Mouse (Mus musculus): Measurements from ENCODE around the gene Ppp1r13b. TPM values are rescaled to one million over a fixed set of nuclear protein-coding genes. Genes with fewer than 3 reads are reported as not detected.

Gene Ppp1r13b
- polyA plus RNA-seq, 1 experiment from 2014 or later: 18.3 TPM

DNA sequence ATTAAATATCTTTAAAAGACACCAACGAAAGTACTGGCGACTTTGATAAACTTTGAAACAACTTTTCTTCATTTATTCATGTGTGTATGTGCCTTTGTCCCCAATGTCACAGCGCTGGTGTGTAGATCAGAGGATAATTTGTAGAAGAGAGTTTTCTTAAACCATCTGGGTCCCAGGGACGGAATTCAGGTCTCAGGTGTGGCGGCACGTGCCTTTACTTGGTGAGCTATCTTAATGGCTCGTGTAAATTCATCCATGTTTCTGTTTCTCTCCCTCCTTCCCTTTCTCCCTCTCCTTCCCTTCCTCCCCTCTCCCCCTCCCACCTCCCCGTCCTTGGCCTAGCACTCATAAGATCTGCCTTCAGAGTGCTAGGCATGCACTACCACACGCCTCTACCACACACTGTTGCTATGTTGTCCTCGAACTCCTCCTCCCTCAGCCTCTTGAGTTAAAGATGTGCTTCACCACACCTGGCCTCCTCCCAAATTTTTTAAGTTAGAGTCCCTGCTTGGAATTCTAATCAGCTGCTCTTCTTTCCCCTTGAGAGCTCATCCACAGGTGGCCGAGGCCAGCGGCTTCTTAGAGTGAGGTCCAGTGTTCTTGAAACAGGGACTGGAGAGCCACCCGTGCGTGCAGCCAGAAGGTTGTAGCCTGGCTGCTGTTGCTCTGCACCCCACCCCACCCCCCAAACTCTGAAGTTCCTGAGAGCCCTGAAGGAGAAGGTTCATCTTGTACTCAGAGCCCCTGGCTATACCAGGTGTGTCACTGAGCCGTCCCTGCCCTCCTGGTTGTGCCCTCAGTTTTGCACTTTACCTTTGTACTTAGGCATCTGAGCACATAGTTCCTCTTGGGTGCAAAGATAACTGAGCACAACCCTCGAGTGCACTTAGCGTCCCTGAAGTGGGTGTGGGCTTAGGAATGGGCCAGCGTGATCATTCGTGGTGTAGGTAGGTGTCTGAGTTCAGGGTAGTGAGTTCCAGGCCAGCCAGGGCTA, 92.8 kb downstream of the Ppp1r13b start:
- Histone ChIP-seq H3K4me2 (replicated peaks) (peak overlapping the region; percentile 77), H3K36me3 (no peaks in the 10 kb centered on the region), H3K4me3 (peak overlapping the region; percentile 62), H3K9ac (peak overlapping the region; percentile 68; the same call in 1 of the 2 replicates), H3K4me1 (peaks cover 28% of the 10 kb centered on the region), H3K27ac (no peak overlapping the region), H3K27me3 (replicated peaks) (no peaks in the 10 kb centered on the region), H3K9me3 (no peaks in the 10 kb centered on the region)
- WGBS: 31% methylated on average over 19 of the region's 19 CpGs
- no peak for ATAC-seq (ENCODE audit: low FRiP score, low read depth)

DNA sequence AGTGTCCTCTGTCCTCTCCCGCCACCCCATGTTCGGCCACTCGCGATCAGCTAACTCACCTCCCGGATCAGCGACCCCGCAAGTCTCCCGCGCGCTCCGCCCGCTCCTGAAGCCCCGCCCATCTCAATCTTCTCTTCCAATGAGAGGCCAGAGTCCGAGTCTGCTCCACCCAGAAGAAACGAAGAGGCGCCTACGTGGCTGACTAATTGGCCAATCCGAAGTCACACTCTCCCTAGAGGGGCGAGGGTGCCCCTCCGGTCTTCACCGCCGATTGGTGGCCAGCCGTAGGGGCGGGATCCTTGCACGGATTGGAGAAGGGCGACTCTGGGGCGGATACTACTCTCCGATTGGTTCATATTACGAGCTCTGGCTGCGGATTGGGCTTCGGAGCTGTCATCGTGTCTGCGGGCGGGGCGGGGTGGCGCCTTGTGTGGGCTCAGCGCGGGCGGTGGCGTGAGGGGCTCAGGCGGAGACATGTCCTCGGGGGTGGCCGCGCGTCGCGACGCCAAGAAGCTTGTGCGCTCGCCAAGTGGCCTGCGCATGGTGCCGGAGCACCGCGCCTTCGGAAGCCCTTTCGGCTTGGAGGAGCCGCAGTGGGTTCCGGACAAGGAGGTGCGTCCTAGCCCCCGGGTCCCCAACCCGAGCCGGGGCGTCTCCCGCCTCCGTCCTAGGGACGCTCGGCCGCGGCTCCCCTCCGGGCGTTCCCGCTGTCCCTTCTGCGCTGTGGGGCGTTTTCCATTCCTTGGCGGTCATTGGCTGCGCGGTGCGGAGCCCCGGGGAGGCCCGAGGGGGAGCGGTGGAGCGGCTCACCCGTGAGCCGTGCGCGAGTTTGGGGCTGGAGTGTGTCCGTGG, 93.9 kb downstream of the Ppp1r13b start, which contains the start of the genes Xrcc3 and Zfyve21:
Xrcc3 (minus strand) TSS at position 108 of the 852 bp plus-strand sequence.
Zfyve21 (plus strand) TSS at position 405 of the 852 bp plus-strand sequence.
- H3K4me1 ChIP-seq: peaks cover 39% of the 10 kb centered on the region
- ATAC-seq (ENCODE audit: low FRiP score, low read depth): peak; percentile 99
- no peaks in the 10 kb centered on the region for H3K27me3 ChIP-seq (replicated peaks)
- peak within 1 kb of the TSS; percentile 68 for H3K9ac ChIP-seq
- H3K36me3 ChIP-seq: no peaks in the 10 kb centered on the region
- WGBS: under 1% methylated on average over 87 of the region's 87 CpGs
- H3K9me3 ChIP-seq: no peaks in the 10 kb centered on the region
- H3K4me2 ChIP-seq (replicated peaks): peak within 1 kb of the TSS; percentile 80
- peak within 1 kb of the TSS; percentile 62 for H3K4me3 ChIP-seq
- H3K27ac ChIP-seq: peak within 1 kb of the TSS; percentile 32; the same call in 1 of the 2 replicates

DNA sequence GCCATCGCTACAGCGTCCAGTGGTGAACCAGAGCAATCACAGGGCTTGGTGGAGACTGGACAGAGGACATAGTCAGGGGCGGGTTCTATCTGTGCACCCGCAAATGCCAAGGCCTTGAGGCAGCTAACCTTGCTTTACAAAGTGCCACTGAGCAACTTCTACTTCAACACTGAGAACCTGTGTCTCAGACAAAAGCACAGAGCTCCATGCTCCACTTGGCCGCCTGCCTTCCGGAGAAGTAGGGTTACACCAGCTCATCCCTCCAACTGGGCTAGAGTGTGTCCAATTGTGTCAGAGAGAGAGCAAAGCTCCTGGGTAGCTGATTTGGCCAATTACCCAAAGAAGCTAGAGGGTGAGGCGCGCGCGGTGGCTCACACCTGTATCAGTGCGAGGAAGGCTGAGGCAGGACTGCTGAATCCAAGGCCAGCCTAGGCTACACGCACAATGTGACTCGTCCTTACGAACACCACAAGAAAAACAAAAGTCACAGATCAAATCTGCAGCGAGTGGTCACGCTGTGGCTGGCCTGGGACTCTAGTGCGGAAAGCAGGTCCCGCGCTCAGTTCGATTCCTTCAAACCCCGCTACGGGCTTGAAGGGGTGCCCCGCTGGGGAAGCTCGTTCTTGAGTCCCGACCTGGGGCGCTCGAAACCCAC, 94.7 kb downstream of the Ppp1r13b start:
- ATAC-seq (ENCODE audit: low FRiP score, low read depth): no peak
- Histone ChIP-seq H3K4me2 (replicated peaks) (peak overlapping the region; percentile 80), H3K4me3 (peak overlapping the region; percentile 60), H3K4me1 (peaks cover 40% of the 10 kb centered on the region), H3K36me3 (peaks cover 5% of the 10 kb centered on the region), H3K27ac (no peak overlapping the region), H3K27me3 (replicated peaks) (no peaks in the 10 kb centered on the region), H3K9ac (peak overlapping the region; percentile 51), H3K9me3 (no peaks in the 10 kb centered on the region)
- WGBS: 5% methylated on average over 27 of the region's 27 CpGs

DNA sequence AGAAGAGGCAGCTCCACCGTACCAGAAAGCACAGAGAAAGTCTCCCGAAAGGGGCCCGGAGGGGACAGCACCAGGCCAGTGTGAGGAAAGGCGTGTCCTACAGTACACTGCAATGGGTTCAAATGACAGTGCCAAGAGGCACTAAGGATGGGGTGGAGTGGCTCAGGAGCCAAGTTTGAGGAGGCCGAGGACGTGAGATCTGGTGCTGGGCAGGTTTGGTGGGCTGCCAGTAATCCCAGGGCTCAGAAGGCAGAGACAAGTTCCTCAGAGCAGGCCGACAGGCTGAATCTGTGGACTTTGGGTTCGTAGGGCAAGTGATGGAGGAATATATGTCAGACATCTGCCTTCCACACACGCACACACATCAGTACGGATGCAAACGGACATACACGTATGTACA, 95.3 kb downstream of the Ppp1r13b start:
- WGBS: 75% methylated on average over 12 of the region's 12 CpGs
- Histone ChIP-seq H3K4me1 (peaks cover 40% of the 10 kb centered on the region), H3K27me3 (replicated peaks) (no peaks in the 10 kb centered on the region), H3K9me3 (no peaks in the 10 kb centered on the region), H3K4me3 (peak overlapping the region; percentile 60), H3K9ac (0 out of 2 replicates have a peak overlapping the region, but pooled peaks have one; percentile 51), H3K36me3 (peaks cover 11% of the 10 kb centered on the region), H3K27ac (no peak overlapping the region), H3K4me2 (replicated peaks) (peak overlapping the region; percentile 80)
- no peak for ATAC-seq (ENCODE audit: low FRiP score, low read depth)

DNA sequence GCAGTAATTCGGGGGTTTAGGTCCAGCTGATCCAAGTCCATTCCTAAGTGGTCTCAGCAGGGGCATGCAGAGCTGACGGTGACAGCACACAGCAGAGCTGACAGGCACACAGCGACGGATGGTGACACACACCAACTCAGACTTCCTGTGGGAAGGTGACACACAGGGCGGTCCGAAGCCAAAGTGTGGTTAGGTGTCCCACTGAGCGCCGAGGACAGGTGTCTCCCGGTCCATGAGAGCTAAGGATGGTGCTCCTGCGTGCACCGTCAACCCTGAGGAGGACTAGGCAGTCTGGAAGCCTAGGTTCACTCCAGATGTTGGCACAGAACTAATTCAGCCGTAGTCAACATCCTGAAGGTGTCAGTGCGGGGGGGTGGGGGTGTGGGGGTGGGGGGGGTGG, 95.8 kb downstream of the Ppp1r13b start:
- ATAC-seq (ENCODE audit: low FRiP score, low read depth): no peak
- H3K4me2 ChIP-seq (replicated peaks): no peak overlapping the region; the same call in 1 of the 2 replicates
- H3K4me1 ChIP-seq: peaks cover 40% of the 10 kb centered on the region
- H3K27me3 ChIP-seq (replicated peaks): no peaks in the 10 kb centered on the region
- WGBS: 90% methylated on average over 13 of the region's 13 CpGs
- H3K36me3 ChIP-seq: peaks cover 16% of the 10 kb centered on the region
- no peaks in the 10 kb centered on the region for H3K9me3 ChIP-seq
- no peak overlapping the region for H3K9ac ChIP-seq
- H3K27ac ChIP-seq: no peak overlapping the region
- no peak overlapping the region for H3K4me3 ChIP-seq

DNA sequence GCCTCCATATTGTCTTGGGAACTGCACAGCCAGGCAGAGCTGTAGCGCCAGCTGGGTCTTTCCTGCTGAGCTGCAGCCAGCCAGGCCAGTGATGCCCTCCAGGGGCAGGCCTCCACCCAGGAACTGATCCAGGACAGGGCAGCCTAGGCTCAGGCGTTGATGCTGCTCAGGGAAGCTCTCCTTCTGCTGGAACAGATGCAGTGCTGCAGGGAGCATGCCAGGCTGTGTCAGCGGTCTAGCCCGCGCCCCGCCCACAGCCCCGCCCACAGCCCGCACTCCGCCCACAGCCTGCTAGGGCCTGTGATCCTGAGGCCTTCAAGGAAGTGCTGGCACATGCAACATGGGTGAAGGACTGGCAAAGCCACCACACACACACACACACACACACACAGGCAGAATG, 98.1 kb downstream of the Ppp1r13b start:
- no peak overlapping the region for H3K4me3 ChIP-seq
- H3K9ac ChIP-seq: peak overlapping the region; percentile 5; the same call in 1 of the 2 replicates
- ATAC-seq (ENCODE audit: low FRiP score, low read depth): 0 out of 2 replicates have a peak, but pooled peaks have one; percentile 10
- peaks cover 38% of the 10 kb centered on the region for H3K36me3 ChIP-seq
- no peak overlapping the region for H3K4me2 ChIP-seq (replicated peaks)
- H3K27me3 ChIP-seq (replicated peaks): no peaks in the 10 kb centered on the region
- peaks cover 26% of the 10 kb centered on the region for H3K4me1 ChIP-seq
- peak overlapping the region; percentile 33; the same call in 1 of the 2 replicates for H3K27ac ChIP-seq
- 5% methylated on average over 9 of the region's 9 CpGs for WGBS
- no peaks in the 10 kb centered on the region for H3K9me3 ChIP-seq

DNA sequence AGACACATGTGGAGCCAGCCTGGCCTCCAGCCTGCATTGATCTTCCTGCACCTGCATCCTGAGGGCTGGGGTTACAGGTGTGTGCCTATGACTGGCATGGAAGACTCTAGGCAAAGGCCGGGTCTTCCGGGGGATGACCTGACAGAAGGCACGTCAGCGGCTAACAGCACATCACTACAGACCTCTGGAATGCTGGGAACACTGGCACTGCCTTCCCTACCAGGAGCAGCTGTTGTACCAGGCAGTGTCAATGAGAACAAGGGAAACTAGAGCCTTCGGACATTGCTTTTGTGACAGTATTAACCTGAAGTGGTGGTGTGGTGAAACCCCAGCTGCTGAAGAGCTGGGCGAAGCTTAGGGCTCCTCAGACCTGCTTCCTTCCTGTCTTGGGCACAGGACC, 99.1 kb downstream of the Ppp1r13b start:
- H3K27ac ChIP-seq: no peak overlapping the region
- H3K4me2 ChIP-seq (replicated peaks): no peak overlapping the region
- H3K4me1 ChIP-seq: peaks cover 24% of the 10 kb centered on the region
- H3K9me3 ChIP-seq: no peaks in the 10 kb centered on the region
- H3K36me3 ChIP-seq: peaks cover 47% of the 10 kb centered on the region
- H3K27me3 ChIP-seq (replicated peaks): no peaks in the 10 kb centered on the region
- H3K4me3 ChIP-seq: no peak overlapping the region
- ATAC-seq (ENCODE audit: low FRiP score, low read depth): no peak
- 92% methylated on average over 6 of the region's 6 CpGs for WGBS
- no peak overlapping the region for H3K9ac ChIP-seq

DNA sequence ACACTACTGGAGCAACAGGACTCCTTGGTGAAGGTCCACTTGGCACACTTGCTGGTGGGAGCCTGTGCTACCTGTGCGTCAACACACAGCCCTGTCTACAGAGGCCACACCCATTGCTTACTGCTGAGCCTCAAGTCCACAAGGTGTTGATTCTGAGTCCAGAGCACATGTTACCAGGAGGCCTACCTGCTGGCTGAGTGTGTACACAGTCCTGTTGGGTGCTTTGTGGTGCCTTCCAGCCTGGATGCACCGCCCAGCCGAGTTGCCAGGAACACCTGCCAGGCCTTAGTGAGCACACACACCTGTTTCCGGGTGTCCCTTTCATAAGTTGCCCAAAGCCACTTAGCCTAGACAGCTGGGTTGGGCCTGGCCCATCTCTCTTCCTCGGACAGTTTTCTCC, 104.4 kb downstream of the Ppp1r13b start:
- Histone ChIP-seq H3K27me3 (replicated peaks) (no peaks in the 10 kb centered on the region), H3K36me3 (peaks cover 90% of the 10 kb centered on the region), H3K4me1 (no peaks in the 10 kb centered on the region), H3K27ac (no peak overlapping the region), H3K9me3 (no peaks in the 10 kb centered on the region), H3K9ac (no peak overlapping the region), H3K4me3 (no peak overlapping the region), H3K4me2 (replicated peaks) (no peak overlapping the region)
- 93% methylated on average over 5 of the region's 5 CpGs for WGBS
- ATAC-seq (ENCODE audit: low FRiP score, low read depth): no peak

DNA sequence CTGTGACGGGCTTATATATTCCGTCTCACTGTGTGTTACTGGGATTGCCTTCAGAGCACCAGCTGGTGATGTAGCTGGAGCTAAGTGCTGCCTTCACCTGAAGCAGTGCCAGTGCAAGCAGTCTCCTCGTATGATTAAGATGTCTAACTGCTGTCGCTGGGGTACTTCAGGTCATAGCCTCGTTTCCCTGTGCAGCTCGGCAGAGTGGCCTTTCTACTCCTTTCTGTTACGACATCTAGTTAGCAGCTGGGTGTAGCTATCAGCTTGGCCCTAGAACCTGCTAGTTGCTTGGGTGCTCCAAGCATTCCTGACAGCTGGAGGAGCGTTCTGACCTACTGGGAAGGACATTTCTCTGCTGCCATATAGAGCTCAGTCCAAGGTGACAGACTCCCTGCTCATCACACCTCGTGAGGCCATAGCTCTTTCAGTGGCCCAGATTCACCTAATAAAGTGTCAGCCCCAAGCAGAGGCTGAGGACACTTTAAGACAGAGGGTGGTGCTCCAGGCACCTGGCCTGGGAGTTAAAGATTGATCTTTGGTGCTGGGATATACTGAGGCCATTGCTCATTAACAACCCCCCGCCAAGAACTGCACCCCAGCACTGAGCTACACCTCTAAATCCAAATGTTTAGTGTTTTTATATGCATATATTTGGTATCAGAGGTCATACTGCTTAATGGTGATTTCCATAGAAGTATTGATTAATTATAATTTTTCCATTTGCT, 107.3 kb downstream of the Ppp1r13b start:
- H3K36me3 ChIP-seq: peaks cover 88% of the 10 kb centered on the region
- WGBS: 86% methylated on average over 10 of the region's 10 CpGs

DNA sequence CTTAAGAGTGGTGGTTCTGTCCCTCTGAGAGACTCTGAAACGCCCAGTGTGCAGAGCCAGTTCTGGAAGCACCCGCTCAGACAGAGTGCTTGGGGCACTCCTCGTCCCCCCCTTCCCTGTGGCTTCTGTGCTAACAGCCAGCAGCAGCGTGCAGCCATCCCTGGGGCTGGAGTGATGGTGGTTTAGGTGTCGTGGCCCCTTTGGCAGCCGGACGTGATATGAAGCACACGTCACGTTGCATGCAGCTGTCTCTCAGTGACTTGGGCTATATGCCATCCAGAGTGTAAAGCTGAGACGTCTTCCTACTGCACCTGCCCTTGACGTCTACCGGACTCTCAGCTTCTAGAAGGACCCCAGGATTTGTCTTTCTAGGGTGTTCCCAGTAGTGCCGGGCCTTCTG, 109.4 kb downstream of the Ppp1r13b start:
- peaks cover 88% of the 10 kb centered on the region for H3K36me3 ChIP-seq
- no peaks in the 10 kb centered on the region for H3K4me1 ChIP-seq
- H3K4me2 ChIP-seq (replicated peaks): no peak overlapping the region
- no peak overlapping the region for H3K9ac ChIP-seq
- WGBS: 94% methylated on average over 13 of the region's 13 CpGs
- H3K27me3 ChIP-seq (replicated peaks): no peaks in the 10 kb centered on the region
- H3K4me3 ChIP-seq: no peak overlapping the region
- no peak for ATAC-seq (ENCODE audit: low FRiP score, low read depth)
- no peaks in the 10 kb centered on the region for H3K9me3 ChIP-seq
- H3K27ac ChIP-seq: no peak overlapping the region

More for the DNA sequence above, 107.3 kb downstream of the Ppp1r13b start:
- Histone ChIP-seq H3K4me3 (no peak overlapping the region), H3K4me2 (replicated peaks) (no peak overlapping the region), H3K9me3 (no peaks in the 10 kb centered on the region), H3K27me3 (replicated peaks) (no peaks in the 10 kb centered on the region), H3K27ac (no peak overlapping the region), H3K9ac (no peak overlapping the region), H3K4me1 (no peaks in the 10 kb centered on the region)
- no peak for ATAC-seq (ENCODE audit: low FRiP score, low read depth)

DNA sequence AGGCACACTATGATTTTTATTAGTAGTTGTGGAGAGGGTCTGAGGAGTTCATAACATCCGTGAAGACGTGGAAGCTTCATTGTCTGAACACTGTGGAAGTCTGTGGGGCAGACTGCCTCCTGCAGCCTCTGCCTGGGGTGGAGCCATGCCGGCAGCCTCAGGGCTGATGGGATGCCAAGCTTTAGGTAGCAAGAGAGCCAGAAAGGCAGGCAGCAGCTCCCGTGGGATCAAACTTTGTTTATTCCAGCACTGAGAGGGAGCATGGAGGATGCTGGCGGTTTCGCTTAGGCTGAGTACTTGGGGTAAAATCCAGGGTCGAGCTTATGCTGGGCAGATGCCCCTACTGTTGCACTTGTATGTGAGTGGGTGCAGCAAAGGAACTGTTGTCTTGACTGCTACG, 110.7 kb downstream of the Ppp1r13b start:
- ATAC-seq (ENCODE audit: low FRiP score, low read depth): no peak
- Histone ChIP-seq H3K4me1 (no peaks in the 10 kb centered on the region), H3K9ac (no peak overlapping the region), H3K4me2 (replicated peaks) (no peak overlapping the region), H3K4me3 (no peak overlapping the region), H3K27me3 (replicated peaks) (no peaks in the 10 kb centered on the region), H3K9me3 (no peaks in the 10 kb centered on the region), H3K27ac (no peak overlapping the region), H3K36me3 (peaks cover 88% of the 10 kb centered on the region)
- 93% methylated on average over 8 of the region's 8 CpGs for WGBS
